Mouse (Mus musculus) retina, adult 2 months (tissue): Measurements from ENCODE around the gene Vsig8.

ENCODE experiments used
- DNase-seq: peaks from one replicate; pipeline ENCODE4 v3.0.0-alpha.2; 2012; ENCODE audit warnings: low read depth, low spot score

Gene Vsig8

GRCm38 (mm10) chr1:172555638-172556037 is at the start of gene Vsig8:
Gene Vsig8, plus strand, starts transcription at chr1:172555938.
- no peak for DNase-seq

GRCm38 (mm10) chr1:172507001-172507400 is 48.7 kb upstream of the Vsig8 start:
- no peak for DNase-seq

GRCm38 (mm10) chr1:172507701-172508100 is 48.0 kb upstream of the Vsig8 start:
- DNase-seq: no peak

GRCm38 (mm10) chr1:172508172-172508571 is 47.6 kb upstream of the Vsig8 start:
- DNase-seq: no peak

- no peak for DNase-seq
Observed at GRCm38 (mm10) chr1:172509235-172509634, 46.5 kb upstream of the Vsig8 start.

- no peak for DNase-seq
Observed at GRCm38 (mm10) chr1:172509983-172510382, 45.8 kb upstream of the Vsig8 start.

- DNase-seq: no peak
Observed at GRCm38 (mm10) chr1:172510421-172510972, 45.2 kb upstream of the Vsig8 start.

- no peak for DNase-seq
Observed at GRCm38 (mm10) chr1:172512962-172513361, 42.8 kb upstream of the Vsig8 start.

- no peak for DNase-seq
Observed at GRCm38 (mm10) chr1:172513525-172514212, 42.1 kb upstream of the Vsig8 start.

- DNase-seq: no peak
Observed at GRCm38 (mm10) chr1:172514213-172514529, 41.6 kb upstream of the Vsig8 start.

- no peak for DNase-seq
Observed at GRCm38 (mm10) chr1:172514551-172515268, 41.0 kb upstream of the Vsig8 start.

- no peak for DNase-seq
Observed at GRCm38 (mm10) chr1:172515396-172515795, 40.3 kb upstream of the Vsig8 start.

- no peak for DNase-seq
Observed at GRCm38 (mm10) chr1:172518013-172518412, 37.7 kb upstream of the Vsig8 start.

- DNase-seq: no peak
Observed at GRCm38 (mm10) chr1:172519644-172520043, 36.1 kb upstream of the Vsig8 start.

- no peak for DNase-seq
Observed at GRCm38 (mm10) chr1:172520576-172521440, 34.9 kb upstream of the Vsig8 start, which contains the start of gene Cfap45. Gene Cfap45, plus strand, starts transcription at chr1:172520801.

- no peak for DNase-seq
Observed at GRCm38 (mm10) chr1:172522524-172522923, 33.2 kb upstream of the Vsig8 start.

GRCm38 (mm10) chr1:172523699-172524101 is 32.0 kb upstream of the Vsig8 start:
- DNase-seq: no peak

GRCm38 (mm10) chr1:172525027-172525764 is 30.5 kb upstream of the Vsig8 start:
- no peak for DNase-seq

GRCm38 (mm10) chr1:172525971-172526370 is 29.8 kb upstream of the Vsig8 start:
- no peak for DNase-seq

- DNase-seq: no peak
Observed at GRCm38 (mm10) chr1:172526380-172527081, 29.2 kb upstream of the Vsig8 start.

- no peak for DNase-seq
Observed at GRCm38 (mm10) chr1:172527431-172527830, 28.3 kb upstream of the Vsig8 start.
